Mouse (Mus musculus) kidney, adult 8-10 months (tissue): ENCODE measurements around the gene Ndel1.

ENCODE experiments used
- DNase-seq, 2 experiments: peaks; one replicate each; pipeline ENCODE4 v3.0.0; 2022

Gene Ndel1

DNA sequence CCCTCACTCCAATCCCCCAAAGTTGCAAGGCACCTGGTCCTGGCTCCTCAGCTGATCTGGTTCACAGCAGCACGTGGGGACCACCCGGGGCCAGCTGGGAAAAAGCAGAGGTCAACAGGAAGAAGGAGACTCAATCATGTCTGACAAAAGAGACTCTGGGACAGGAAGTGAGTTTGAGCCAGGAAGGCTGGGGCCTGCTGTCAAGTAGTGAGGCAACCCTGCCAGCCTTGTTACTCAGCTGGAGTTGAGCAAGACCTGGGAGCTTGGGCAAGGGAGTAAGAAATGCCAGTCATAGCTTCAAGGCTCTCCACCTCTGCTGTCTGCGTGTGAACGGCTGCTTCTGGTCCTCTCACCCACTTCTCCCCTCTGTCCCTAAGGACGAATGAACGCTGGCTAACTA is at the start of gene Ndel1:
Gene Ndel1, minus strand, starts transcription at position 111 of the 400 bp plus-strand sequence.
- peak; percentile 52 to 66 for DNase-seq

GRCm38 (mm10) chr11:68914566-68914965 is 42.9 kb upstream of the Ndel1 start:
- DNase-seq, result no peak

DNA sequence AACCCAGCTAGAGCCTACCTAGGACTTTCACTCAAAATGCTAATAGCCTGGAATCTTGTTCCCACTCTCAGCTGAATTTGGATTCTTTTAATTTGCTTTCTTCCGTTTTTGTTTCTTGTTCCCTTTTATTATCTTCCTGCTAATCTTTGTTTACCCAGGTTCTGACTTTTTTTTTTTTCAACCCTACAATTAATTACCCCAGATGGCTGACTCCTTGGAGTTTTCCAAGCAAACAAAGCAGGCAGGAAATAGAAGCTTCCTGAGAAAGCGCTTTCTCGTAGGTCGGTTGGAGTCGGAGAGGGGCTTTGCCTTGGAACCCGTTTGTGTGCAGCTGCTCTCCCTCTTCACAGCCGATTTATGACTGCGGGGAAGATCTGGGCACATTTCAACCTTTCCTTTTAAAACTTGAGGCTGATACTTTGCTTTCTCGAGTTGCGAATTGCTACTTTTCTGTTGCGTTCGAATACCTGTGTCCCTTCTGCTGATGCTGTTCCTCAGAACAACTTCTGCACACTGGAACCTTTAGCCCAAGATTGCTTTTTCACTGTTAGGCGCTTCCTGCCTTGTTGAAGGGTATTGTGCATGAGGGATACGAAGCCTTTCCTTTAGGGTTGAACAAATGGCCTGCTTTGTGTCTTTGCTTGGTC is 40.0 kb upstream of the Ndel1 start:
- DNase-seq, result peak in 1 of 2 experiments; percentile 31

DNA sequence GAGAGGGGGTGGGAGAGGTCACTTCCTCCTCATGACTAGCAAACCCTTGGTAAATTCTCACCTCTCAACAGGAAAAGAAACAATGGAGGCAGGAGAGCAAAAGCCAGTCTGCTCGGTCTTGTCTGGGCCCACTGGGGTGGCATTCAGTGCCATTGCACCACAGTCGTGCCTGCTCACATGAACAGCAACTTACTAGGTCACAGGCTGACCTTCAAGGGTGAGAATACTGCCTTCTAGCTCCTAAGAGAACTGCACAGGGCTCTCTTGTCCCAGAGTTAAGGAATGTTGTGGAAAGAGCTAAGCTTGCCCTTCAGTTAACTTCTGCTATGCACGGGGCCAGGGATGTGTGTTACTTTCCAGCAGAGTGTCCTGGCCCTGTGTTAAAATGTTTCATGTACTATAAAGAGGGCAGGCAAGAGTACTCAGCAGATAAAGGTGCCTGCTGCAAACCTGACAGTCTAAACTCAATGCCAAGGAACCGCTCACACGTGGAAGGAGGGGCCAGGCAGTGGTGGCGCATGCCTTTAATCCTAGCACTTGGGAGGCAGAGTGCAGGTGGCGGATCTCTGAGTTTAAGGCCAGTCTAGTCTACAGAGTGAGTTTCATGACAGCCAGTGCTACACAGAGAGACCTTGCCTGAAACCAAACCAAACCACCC is 37.3 kb upstream of the Ndel1 start:
- DNase-seq, result peak in 1 of 2 experiments; percentile 21

DNA sequence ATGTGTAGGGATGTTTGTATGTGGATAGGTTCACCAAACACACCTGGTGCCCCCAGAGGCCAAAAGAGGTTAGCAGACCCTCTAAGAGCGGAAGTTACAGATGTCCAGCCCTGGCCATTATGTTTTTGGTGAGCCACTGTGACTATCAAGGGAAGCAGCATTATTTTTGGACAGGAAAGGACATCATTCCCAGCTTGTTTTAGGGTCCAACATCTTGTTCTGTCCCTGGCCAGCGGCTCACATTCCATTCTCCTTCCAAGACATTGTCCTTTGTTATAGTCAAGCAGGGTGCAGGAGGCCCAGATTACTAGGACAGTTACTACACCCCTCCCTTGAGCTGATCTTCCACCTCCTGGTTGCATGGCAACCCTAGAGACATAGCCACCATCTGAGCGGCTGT is 35.6 kb upstream of the Ndel1 start:
- no peak for DNase-seq

GRCm38 (mm10) chr11:68906461-68906790 is 34.8 kb upstream of the Ndel1 start:
- no peak for DNase-seq

- DNase-seq, result no peak
Measured at GRCm38 (mm10) chr11:68905665-68906460, 34.2 kb upstream of the Ndel1 start.

GRCm38 (mm10) chr11:68905138-68905531 is 33.5 kb upstream of the Ndel1 start:
- DNase-seq, result no peak

DNA sequence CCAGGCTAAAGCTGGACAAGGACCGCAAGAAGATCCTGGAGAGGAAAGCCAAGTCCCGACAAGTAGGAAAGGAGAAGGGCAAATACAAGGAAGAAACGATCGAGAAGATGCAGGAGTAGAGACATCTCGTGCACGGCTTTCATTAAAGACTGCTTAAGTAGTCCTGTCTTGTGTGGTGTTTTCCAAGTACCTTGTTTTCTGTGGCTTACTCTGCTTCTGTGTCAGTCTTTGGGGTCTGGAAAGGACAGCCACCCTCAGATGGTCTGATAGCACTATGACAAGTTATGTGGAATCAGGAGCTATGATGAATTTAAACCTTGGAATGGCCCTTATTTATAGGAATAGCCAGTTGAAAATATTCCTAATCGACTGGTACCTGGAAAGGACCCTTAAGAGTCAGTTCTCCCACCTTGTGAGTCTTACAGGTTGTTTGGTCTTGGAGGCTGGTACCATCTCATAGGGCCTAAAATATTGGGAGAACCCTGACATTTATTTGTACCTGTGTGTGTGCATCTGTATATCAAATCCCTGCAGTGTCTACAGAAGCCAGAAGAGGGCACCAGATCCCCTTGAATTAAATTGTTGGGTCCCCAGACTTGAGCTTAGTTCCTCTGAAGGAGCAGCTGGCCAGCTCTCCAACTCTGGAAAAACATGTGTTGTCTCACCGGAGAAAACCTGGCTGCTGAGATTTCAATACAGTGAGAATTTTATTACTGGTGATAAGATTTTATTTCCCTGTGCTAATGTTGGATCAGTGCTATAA is 32.9 kb upstream of the Ndel1 start:
- peak; percentile 79 to 91 for DNase-seq

GRCm38 (mm10) chr11:68903775-68904174 is 32.1 kb upstream of the Ndel1 start:
- no peak for DNase-seq

DNA sequence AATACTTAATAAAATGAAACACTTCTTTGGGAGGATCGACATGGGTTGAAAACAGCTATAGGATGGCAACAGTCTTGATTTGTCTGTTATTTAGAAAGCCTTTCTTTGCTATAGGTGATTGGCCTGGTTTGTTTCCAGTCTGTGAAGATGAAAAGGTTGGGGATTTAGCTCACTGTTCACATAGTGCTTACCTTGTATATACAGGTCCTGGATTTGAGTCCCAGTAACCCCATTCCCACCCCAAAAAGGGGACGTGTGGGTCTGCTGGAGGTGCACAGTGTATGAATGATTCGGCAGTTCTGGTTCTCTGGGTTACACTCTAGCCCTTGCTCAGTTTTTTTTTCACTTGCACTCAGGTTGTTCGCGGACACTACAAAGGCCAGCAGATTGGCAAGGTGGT is 31.2 kb upstream of the Ndel1 start:
- DNase-seq, result no peak

DNA sequence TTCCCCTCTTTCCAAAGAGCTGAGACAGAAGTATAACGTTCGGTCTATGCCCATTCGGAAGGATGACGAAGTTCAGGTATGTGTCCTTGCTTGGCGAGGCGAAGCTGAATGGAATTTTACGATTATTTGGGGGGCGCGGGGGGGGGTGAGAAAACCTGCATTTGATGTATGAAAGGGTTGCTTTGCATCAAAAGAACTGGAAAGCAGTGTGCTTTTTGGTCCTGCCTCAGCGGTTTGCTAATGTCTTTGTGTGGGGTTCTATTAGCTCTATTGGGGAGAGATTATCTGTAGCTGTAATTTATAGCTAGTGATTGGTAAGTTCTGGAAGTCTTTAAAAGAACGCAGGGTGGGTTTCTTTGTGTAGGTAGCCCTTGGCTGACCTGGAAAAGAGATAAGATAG is 30.7 kb upstream of the Ndel1 start:
- DNase-seq, result no peak

DNA sequence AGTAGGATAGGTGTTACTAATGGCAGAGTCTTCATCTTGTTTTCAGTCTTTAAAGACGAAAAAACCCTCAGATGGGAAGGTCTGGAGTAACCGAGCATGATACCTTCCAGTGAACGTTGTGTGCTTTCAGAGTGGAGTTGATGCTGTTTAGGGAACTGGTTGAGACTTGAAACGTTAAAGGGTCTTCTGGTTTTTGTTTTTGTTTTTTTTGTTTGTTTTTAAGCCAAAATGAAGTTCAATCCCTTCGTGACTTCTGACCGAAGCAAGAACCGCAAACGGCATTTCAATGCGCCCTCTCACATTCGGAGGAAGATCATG is 30.3 kb upstream of the Ndel1 start:
- DNase-seq, result no peak

GRCm38 (mm10) chr11:68901351-68902046 is 29.8 kb upstream of the Ndel1 start, which contains the start of gene Rpl26:
Gene Rpl26 (plus strand): TSS chr11:68901583.
- DNase-seq, result peak; percentile 97 to 100

DNA sequence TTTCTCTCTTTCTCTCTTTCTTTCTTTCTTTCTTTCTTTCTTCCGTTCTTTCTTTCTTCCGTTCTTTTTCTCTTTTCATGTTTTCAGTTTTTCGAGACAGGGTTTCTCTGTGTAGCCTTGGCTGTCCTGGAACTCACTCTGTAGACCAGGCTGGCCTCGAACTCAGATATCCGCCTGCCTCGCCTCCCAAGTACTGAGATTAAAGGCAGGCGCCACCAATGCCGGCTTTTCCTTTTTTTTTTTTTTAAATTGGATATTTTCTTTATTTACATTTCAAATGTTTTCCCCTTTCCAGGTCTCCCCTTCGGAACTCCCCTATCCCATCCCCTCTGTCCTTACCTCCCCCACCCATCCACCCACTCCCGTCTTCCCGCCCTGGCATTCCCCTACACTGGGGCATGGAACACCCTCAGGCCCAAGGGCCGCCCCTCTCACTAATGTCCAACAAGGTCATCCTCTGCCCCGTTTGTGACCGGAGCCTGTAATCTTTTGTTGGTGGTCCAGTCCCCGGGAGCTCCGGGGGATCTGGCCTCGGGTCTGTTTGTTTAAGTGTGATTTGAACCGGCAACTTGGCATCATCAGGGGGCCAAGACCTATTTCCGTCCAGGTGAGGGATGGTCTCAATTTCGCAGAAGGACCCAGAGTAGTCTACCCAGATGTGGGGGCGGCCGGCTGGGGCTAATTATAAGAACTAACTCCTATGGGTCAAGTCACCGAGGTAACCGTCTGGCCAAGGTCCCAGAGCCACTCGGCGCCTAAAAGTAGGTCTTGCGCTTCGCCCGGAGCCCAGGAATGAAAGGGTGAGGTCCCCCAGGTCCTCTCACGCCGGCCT is 29.1 kb upstream of the Ndel1 start:
- peak in 1 of 2 experiments; percentile 30 for DNase-seq

GRCm38 (mm10) chr11:68899815-68900214 is 28.2 kb upstream of the Ndel1 start:
- DNase-seq, result no peak

DNA sequence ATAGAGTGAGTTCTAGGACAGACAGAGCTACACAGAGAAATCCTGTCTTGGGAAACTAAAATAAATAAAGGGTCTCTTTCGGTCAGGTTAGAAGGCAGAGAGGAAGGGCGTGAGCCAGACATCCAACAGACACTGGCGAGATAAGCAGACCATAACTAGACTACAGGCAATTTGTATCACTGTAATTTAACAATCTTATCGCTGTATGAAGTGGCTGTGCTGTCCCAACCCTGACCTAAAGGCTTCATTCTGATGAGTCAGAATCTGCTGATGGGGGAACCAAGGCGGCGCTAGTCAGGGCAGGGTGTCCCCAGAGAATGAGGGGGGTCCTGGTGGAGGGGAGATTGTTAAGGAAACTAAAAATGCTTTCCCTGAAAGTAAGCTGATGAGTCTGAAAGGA is 27.1 kb upstream of the Ndel1 start:
- no peak for DNase-seq

DNA sequence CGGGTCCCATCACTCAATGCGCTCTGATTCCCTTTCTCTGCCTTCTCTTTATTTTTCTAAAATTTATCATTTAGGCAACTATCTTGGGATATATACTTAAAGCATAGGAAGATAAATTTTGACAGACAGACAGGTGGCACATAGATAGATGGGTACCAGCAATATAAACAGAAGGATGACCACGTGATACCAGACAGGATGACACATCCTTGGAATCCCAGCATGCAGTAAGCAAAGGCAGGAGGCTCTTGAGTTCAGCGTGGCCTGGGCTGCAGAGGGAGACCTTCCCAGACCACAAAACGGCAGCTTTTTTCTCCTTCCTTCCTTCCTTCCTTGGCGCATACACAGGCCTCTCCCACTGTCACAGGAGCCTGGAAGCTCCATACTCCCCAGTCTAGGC is 26.2 kb upstream of the Ndel1 start:
- DNase-seq, result no peak

DNA sequence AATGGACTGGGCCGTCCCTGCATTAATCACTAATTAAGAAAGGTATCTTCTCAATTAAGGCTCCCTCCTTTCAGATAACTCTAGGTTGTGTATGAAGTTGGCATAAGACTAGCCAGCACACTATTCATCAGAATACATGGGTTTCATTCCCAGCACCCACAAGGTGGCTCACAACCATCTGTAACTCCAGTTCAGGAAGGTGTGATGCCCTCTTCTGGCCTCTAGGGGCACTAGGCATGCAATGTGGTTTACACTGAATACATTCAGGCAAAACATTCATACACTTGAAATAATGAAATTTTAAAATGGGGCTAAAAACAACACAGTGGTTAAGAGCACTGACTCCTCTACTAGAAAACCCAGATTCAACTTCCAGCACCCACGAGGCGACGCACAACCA is 25.5 kb upstream of the Ndel1 start:
- DNase-seq, result peak; percentile 39 to 52

DNA sequence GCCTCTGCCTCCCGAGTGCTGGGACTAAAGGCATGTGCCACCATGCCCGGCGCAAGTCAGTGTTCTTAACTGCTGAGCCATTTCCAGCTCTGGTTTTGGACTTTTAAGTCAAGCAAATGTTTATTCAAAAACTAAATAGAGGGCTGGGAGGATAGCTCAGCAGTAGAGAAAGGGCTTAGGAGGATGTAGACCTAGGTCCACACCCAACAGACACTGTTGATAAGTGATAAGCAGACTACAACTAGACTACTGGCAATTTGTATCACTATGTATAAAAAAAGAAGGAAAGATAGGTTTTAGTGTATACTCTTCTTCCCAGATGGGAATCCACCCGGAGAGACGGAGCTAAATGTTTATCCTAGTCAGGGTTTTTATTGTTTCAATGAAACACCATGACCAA is 24.6 kb upstream of the Ndel1 start:
- DNase-seq, result no peak

DNA sequence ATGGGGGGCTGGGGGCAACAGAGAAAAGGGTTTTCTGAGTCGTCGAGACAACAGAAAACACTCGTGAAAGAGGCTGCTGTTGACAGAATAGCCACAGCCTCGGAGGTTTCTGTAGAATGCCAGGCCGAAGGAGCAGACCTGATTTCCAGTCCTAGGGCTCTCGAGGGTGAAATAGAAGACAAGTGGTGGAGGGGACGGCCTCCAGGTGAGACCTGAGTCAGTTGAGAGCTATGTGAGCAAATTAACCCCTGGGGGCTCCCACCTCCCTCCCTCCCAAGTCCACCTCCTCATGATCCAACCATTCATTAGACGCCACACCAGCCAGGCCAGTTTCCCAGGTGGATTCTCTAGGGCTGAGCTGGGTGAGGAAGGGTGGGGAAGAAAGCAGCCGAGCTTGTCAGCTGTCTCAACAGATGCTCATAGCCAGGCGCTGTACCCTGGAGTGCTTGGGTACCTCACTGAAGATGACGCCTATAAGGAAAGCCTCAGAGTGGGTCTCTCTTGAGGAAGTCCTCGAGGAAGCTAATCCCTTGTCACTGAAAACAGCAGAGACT is 22.3 kb upstream of the Ndel1 start:
- no peak for DNase-seq
